Mouse (Mus musculus): ENCODE measurements around the gene Ssr2. TPM values are rescaled to one million over a fixed set of nuclear protein-coding genes. Genes with fewer than 3 reads are reported as not detected.
A peak's percentile ranks its signal among the peaks of the same experiment; 100 is the strongest.

The Ssr2 gene
- total RNA-seq, 2 experiments from 2014 or later = 87.6 to 89.5 TPM

DNA sequence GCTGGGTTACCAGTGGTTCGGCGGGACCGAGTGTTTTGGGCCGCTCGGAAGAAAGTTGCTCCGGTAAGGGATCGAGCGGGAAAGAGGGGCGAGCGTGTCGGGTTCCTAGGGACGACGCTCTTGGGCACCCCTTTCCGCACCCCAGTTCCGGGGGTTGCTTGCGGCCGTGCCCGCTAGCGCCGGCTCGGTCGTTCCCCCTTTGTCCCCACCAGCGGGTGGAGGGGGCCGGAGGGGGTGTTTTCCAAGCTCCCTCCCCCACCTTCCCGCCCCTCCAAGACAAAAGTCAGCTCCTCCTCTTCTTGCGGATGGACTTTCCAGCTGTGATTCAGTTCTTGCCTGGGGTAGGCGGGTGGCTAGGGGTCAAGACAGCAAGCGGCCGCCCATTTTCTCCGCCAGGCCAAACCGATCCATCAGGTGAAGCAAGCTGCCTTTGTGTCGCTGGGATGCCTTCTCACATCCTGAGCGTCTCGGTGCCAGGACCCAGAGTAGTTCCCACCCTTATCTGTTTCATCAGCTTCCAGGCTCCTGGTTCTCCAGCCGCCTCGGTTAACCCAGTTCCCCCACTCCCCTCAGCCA lies 45.9 kb downstream of the Ssr2 start:
- no peak for DNase-seq (ENCODE audit: low spot score in 2 of 2)

DNA sequence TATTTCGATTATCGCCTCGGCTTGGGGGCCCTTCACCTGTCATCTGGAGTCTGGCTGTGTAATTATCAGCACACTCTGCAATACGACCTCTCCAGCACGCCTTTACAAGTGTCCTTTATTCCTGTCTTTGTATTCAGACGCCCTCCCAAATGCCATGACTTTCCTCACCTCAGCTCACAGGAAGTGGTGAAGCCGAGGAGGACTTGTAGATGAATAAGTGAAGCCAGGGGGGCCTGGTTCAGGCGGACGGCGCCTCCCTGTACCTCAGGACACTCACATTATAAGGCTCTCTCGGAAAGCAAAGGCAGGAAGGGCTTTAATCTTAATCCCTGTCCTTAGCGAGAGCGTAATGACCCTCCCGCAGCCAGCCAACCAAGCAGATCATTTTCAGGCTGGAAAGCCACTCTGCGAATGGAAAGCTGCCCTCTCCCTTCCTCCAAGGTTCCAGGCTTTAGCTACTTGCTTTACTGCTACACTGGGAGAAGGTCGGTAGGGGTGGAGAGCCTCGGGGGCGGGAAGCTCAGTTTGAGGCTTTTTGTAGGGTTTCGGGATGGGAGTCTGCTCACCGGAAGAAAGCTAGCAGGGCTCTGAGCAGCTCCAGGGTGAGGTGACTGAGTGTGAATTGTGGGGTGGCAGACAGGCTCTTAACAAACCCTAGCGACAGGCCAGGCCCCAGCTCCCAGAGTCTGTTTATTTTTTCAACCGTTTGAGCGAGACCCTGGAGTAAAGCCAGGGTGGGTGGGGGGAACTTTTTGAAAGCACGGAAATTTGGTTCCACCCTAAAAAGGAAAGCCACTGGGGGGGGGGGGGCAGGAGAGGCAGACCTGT lies 46.7 kb downstream of the Ssr2 start:
- DNase-seq (ENCODE audit: low spot score in 2 of 2) = no peak

GRCm38 (mm10) chr3:88622941-88623345 lies 47.3 kb downstream of the Ssr2 start:
- no peak for DNase-seq (ENCODE audit: low spot score in 2 of 2)

DNA sequence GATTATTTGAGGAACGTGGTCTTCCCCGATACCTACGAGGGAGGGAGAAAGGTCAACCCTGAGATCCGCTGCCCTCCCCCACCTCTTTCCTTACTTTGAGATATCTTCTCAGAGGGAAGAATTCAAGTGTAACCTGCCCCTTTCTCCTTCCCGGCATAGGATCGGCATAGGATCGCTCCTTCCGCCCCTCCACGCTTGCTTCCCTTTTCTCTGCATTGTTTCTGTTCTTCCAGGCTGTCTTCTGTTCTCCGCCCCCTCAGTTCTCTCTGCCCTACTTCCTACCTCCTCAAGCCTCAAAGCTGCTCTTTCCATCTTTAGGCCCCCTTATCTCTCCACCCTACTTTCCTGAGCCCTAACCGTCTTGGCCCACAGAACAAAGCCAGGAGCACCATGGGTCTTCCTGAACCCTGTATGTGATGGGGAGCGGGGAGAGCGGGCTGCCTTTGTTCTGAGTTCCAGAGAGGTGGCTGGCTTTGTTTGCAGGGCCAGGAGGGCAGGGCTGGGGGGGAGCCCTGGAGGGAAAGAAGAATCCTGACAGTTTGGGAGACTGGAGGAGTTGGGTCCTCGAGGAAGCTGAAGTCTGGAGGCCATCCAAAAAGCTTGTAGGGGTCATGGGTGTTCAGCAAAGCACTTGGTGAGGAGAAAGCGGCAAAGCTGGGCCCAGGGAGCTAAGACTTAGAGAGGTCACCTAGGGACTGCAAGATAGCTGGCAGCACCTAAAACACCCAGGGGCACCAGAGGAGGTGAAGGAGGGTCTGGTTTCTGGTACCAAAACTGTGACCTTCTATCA lies 47.9 kb downstream of the Ssr2 start:
- peak; percentile 53 to 64 for DNase-seq (ENCODE audit: low spot score in 2 of 2)

- DNase-seq (ENCODE audit: low spot score in 2 of 2) = no peak
Observed at GRCm38 (mm10) chr3:88624324-88624723, 48.6 kb downstream of the Ssr2 start.

- no peak for DNase-seq (ENCODE audit: low spot score in 2 of 2)
Observed at GRCm38 (mm10) chr3:88624951-88625350, 49.3 kb downstream of the Ssr2 start.

GRCm38 (mm10) chr3:88625531-88625930 lies 49.9 kb downstream of the Ssr2 start:
- DNase-seq (ENCODE audit: low spot score in 2 of 2) = no peak

GRCm38 (mm10) chr3:88626316-88626715 lies 50.6 kb downstream of the Ssr2 start:
- DNase-seq (ENCODE audit: low spot score in 2 of 2) = no peak

DNA sequence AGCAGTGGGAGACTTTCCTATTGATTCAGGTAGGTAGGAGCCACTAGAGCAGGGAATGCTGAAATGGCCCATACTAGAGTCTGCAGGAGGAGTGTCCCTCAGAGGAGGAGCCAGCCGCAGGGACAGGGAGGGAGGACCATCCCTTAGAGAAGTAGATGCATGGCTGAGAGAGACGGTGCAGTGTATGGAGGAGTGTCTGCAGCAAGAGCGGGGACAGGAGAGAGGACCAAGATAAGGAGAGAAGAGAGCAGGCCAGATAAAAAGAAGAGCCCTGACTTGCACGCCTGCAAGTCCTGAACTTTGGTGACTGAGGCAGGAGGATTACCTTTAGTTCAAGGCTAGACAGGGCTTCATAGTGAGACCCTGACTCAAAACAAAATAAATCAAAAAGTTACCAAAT lies 51.4 kb downstream of the Ssr2 start:
- DNase-seq (ENCODE audit: low spot score in 2 of 2) = no peak

DNA sequence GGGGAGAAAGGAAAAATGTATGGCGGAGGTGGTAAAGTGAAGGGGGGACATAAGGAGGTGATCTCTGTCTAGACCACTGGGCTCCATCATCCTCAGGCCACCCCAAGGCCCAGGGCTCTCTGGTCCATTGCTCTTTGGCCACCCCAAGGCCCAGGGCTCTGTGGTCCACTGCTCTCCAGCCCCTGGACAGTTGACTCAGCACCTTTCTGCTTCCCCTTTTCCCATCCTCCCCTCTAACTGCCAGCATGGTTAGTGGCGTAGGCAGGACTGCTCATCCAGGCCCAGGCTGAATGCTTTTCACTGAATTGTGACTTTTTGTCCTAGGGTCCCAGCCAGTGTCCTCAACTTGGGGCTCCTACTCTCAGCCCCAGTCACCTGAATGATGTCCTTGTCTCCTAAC lies 51.9 kb downstream of the Ssr2 start:
- DNase-seq (ENCODE audit: low spot score in 2 of 2) = no peak

DNA sequence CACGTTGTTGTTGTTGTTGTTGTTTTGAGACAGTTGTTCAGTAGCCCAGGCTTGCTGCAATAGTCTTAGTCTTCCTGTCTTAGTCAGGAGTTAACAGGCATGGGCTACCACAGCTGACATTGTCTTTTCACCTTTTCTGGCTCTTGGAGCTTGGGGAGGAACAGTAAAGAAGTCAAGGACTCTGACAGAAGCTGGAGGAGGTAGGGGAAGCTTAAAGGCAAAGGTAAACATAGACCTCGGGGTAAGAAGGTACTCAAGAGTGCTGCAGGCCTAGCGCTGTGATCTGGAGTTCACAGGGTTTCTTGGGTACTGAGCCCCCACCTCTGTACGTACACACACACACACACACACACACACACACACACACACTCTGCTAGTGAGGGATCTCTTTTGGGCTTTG lies 53.1 kb downstream of the Ssr2 start:
- no peak for DNase-seq (ENCODE audit: low spot score in 2 of 2)

- peak; percentile 74 to 87 for DNase-seq (ENCODE audit: low spot score in 2 of 2)
Observed at GRCm38 (mm10) chr3:88629244-88629643, 53.6 kb downstream of the Ssr2 start.

- DNase-seq (ENCODE audit: low spot score in 2 of 2) = no peak
Observed at GRCm38 (mm10) chr3:88630018-88630417, 54.3 kb downstream of the Ssr2 start.

DNA sequence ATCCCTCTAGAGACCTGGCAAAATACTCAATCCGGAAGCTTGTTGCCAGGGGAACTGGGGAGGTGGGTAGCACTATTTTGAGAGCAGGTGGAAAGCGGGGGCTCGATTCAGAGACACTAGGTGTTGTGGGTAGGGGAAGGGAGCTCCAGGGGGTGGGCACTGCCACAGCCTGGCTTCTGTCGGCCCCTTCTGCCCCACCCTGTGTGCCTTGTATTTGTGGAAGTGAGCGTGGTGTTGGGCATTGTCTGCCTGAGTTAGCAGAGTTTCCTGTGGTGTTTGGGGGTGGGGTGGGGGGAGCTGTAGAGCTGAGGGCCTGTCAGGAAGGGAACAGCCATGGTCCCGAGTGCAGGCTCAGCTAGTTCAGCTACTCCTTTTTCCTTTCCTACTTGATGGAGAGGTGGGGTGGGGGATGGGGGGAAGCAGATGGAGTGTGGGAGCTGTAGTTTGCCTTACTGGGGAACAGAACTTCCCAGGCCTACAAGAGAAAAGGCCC lies 55.2 kb downstream of the Ssr2 start:
- DNase-seq (ENCODE audit: low spot score in 2 of 2) = peak; percentile 71 to 83

DNA sequence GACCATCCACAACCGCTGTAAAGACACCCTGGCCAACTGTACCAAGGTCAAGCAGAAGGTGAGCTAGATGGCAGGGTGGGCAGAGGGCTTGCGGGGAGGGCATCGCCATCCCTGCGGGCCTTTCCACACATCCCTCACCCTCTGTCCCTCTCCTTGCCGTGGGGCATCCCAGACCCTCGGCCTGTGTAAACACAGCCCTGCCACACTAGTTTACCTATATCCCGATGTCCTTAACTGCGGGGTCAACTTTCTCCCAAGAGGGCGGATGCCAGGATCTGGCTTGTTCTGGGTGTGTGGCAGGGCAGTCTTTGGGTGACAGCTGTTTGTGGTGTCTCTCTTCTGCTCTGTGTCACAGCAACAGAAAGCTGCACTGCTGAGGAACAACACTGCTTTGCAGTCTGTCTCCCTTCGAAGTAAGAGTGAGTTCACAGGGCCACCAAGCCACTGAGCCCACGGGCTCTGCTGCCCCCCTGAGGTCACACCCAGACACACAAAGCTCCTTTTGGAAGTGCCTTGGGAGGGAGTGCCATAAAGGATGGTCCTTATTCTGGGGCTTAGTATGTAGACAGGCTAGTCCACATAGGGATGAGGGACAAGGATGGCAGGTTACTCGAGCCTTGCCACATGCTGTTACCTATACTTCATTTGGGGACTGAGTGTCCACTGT lies 56.4 kb downstream of the Ssr2 start:
- no peak for DNase-seq (ENCODE audit: low spot score in 2 of 2)

GRCm38 (mm10) chr3:88633056-88633455 lies 57.4 kb downstream of the Ssr2 start:
- DNase-seq (ENCODE audit: low spot score in 2 of 2) = no peak

DNA sequence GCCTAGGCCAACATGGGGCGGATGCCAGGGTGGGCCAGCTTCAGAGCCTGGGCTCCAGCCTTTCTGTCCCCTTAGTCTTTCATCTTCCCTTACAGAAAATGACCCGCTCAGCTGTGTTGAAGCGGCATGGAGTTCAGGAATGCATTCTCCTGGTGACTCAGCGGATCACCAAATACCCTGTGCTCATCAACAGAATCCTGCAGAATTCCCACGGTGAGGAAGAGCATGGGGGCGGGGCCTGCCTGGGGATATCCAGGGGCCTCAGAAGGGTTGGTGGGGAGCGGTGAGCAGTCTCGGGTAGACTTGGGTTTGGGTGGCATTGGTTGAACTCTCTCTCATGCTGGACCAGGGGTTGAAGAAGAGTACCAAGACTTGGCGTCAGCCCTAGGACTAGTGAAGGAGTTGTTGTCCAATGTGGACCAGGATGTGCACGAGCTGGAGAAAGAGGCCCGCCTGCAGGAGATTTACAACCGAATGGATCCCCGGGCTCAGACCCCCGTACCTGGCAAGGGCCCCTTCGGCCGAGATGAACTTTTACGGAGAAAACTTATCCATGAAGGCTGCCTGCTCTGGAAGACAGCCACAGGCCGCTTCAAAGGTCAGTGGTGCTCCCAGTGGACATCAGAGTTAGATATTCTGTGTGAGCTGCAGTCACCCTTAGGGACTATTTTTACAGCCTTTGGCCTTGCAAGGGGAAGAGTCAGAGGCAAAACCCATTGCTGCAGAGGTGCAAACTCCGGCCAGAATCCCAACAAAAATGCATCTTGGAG lies 60.0 kb downstream of the Ssr2 start:
- DNase-seq (ENCODE audit: low spot score in 2 of 2) = no peak

DNA sequence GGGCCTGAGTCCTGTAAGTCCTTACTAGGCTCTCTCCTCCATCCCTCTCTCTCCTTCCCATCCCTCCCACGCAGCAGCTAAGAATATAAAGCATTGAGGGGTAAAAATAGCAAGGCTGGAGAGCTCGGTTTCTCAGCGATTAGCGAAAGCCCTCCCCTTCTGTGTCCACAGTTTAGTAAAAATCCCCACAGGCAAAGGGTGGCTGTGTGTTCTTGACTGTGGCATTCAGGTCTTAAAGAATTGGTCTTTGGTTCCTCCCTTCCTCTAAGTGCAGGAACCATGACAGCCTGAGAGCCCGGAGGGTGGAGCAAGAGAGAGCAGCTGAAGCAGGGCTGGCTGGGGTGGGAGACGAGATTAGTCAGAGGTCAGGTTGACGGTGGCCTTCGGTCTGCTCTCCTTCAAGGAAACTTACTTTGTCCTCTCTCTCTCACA lies 60.9 kb downstream of the Ssr2 start:
- DNase-seq (ENCODE audit: low spot score in 2 of 2) = peak in 1 of 2 experiments; percentile 49

GRCm38 (mm10) chr3:88637134-88637533 lies 61.5 kb downstream of the Ssr2 start:
- DNase-seq (ENCODE audit: low spot score in 2 of 2) = no peak
